Mouse (Mus musculus) CH12.LX (cell line): ENCODE results near the gene Napsa. TPM values are rescaled to one million over a fixed set of nuclear protein-coding genes. Genes with fewer than 3 reads are reported as not detected.

Source experiments
- DNase-seq: peaks from one replicate; pipeline ENCODE4 v3.0.0-alpha.2; 2013; ENCODE audit errors: extremely low read depth
- H3K27ac ChIP-seq: 2 replicates; pipeline ENCODE4 v1.5.1; 2012; ENCODE audit warnings: low read depth, mild to moderate bottlenecking, control low read depth, moderate library complexity; ENCODE audit not compliant: insufficient read depth
- H3K27me3 ChIP-seq: replicated peaks from 2 replicates; pipeline ENCODE3; 2012; ENCODE audit warnings: inconsistent platforms
- H3K36me3 ChIP-seq, 2 experiments: replicated peaks in 1 of 2; 2 replicates each; pipeline versions ENCODE3 to v1.6.1; 2012; ENCODE audit warnings: inconsistent platforms in 1 of 2, low read length in 1 of 2, mild to moderate bottlenecking in 1 of 2, mixed read lengths in 1 of 2, moderate library complexity in 1 of 2; ENCODE audit not compliant: control insufficient read depth in 1 of 2, insufficient read depth in 1 of 2
- H3K4me1 ChIP-seq, 2 experiments: 2 replicates each; pipeline ENCODE4 v1.6.1; 2012; ENCODE audit warnings: inconsistent platforms in 1 of 2, moderate library complexity in 1 of 2; ENCODE audit not compliant: insufficient read depth in 2 of 2, control insufficient read depth in 1 of 2
- H3K4me2 ChIP-seq: 2 replicates; pipeline ENCODE4 v1.6.1; 2012; ENCODE audit warnings: low read depth, mild to moderate bottlenecking, control low read depth; ENCODE audit not compliant: poor library complexity, insufficient read depth, severe bottlenecking
- H3K4me3 ChIP-seq, 3 experiments: fragments of 150-350 bp in 1 of 3; sonication (generic) in 1 of 3; replicated peaks in 1 of 3; 2 replicates each; pipeline versions ENCODE3 to v1.5.1; 2011 to 2012; ENCODE audit warnings: low read depth in 2 of 3, low read length in 2 of 3, mild to moderate bottlenecking in 2 of 3, moderate library complexity in 2 of 3, control low read depth in 1 of 3, improper control_type of control experiment in 1 of 3, inconsistent platforms in 1 of 3, mixed read lengths in 1 of 3; ENCODE audit not compliant: poor library complexity in 1 of 3
- H3K79me2 ChIP-seq: replicated peaks from 2 replicates; pipeline ENCODE4 v1.6.1; 2012; ENCODE audit warnings: mild to moderate bottlenecking, moderate library complexity; ENCODE audit not compliant: control insufficient read depth, poor library complexity, insufficient read depth, severe bottlenecking; ENCODE audit errors: extremely low read depth
- H3K9ac ChIP-seq: 2 replicates; pipeline ENCODE4 v1.6.1; 2012; ENCODE audit warnings: low read depth, mild to moderate bottlenecking, control low read depth, moderate library complexity; ENCODE audit not compliant: insufficient read depth
- H3K9me3 ChIP-seq: replicated peaks from 2 replicates; pipeline ENCODE3; 2012; ENCODE audit warnings: low read length, inconsistent platforms, mixed read lengths
- CTCF ChIP-seq, 2 experiments: IDR thresholded peaks in 1 of 2; conservative IDR thresholded peaks in 1 of 2; 2 replicates each; pipeline ENCODE4 v1.5.1; 2011 to 2012; ENCODE audit warnings: low read depth in 2 of 2, low read length in 2 of 2, improper control_type of control experiment in 1 of 2, inconsistent platforms in 1 of 2, mild to moderate bottlenecking in 1 of 2, moderate library complexity in 1 of 2
- E2F4 ChIP-seq: IDR thresholded peaks from 2 replicates; pipeline ENCODE4 v1.6.1; 2011; ENCODE audit warnings: low read depth, low read length, improper control_type of control experiment; ENCODE audit not compliant: insufficient replicate concordance
- MAFK ChIP-seq: IDR thresholded peaks from 2 replicates; pipeline ENCODE4 v1.6.1; 2011; ENCODE audit warnings: low read length, improper control_type of control experiment; ENCODE audit not compliant: insufficient replicate concordance
- ZC3H11A ChIP-seq: IDR thresholded peaks from 2 replicates; pipeline ENCODE4 v1.6.1; 2012; ENCODE audit warnings: low read depth, mild to moderate bottlenecking, inconsistent platforms, low read length, improper control_type of control experiment
- dilution Hi-C: fragments of 300-500 bp; cut with MboI; formaldehyde crosslinking; loops from 2 replicates; pipeline ENCODE4 v1.14.3; 2020; ENCODE audit warnings: low sequenced_read_pairs; ENCODE audit not compliant: extremely low pct_unique_long_range_greater_than_20kb, extremely low pct_ligation_motif_present
- in situ Hi-C: fragments of 300-500 bp; cut with MboI; formaldehyde crosslinking; loops from 3 replicates; pipeline ENCODE4 v1.14.3; 2019; ENCODE audit warnings: low sequenced_read_pairs, low pct_ligation_motif_present, low pct_unique_long_range_greater_than_20kb, mixed read lengths
- polyA plus RNA-seq: library from polyadenylated mRNA; unstranded; fragments of >175 nt; gene quantifications from 2 replicates; pipeline ENCODE4 v1.2.1, GENCODE M21; 2012; ENCODE audit warnings: low read depth; ENCODE audit not compliant: insufficient read length
- total RNA-seq, 2 experiments: library from RNA; depleted of rRNA; stranded (reverse); fragments of 300-350 nt in 1 of 2; fragments of >200 nt in 1 of 2; gene quantifications; 2 replicates each; pipeline ENCODE4 v1.2.3; 2012 to 2014

Napsa gene
- total and polyA plus RNA-seq, 3 experiments = 175 to 253 (median 194) TPM

DNA sequence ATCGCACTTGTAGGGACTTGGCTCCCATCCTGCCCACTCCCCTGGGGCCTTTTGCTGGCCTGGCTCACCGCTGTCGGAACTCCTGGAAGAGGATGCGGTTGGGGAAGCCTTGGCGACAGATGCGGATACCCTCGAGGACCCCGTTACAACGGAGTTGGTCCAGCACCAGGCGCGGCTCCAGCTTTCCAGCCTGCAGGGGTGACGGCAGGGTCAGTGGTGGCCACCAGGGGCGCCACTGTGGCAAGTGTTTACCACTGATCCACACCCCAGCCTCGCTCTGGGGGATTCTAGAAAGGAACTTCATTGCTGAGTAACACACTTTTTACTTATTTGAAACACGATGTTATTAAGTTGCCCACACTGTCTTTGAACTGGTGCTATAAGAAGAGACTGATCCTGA, 61.2 kb downstream of the Napsa start:
- Histone ChIP-seq H3K4me2 (no peak overlapping the region), H3K4me1 (peaks cover 4 to 5% of the 10 kb centered on the region in 2 experiments), H3K79me2 (no peaks in the 10 kb centered on the region), H3K36me3 (no peaks in the 10 kb centered on the region), H3K9me3 (peaks cover 9% of the 10 kb centered on the region), H3K4me3 (no peak overlapping the region), H3K27ac (no peak overlapping the region), H3K9ac (no peak overlapping the region), H3K27me3 (peaks cover 15% of the 10 kb centered on the region)
- TF ChIP-seq ZC3H11A (no peak), E2F4 (no peak), MAFK (no peak), CTCF (conservative IDR thresholded peaks at IDR 0.05 in 1 of 2, IDR thresholded peaks at IDR 0.05 in 1 of 2; ENCODE audit: low read depth in 2 of 2, low read length in 2 of 2) (peak; percentile 42 to 52; a peak in 3 of 4 replicates)
- dilution Hi-C loops = no loop called here
- no peak for DNase-seq
- in situ Hi-C loops = no loop called here

Other genes with a start within 250 kb of the Napsa start
- gene Syt3, start 188.3 kb upstream of the Napsa start, total RNA-seq (2012; rRNA removed) = 0.08 and 0.17 TPM in 2 replicates
- gene Syt3, start 188.3 kb upstream of the Napsa start, total RNA-seq (2014; rRNA removed) = 0.11 TPM in 1 of 2 replicates, not detected in the other
- gene Syt3, start 188.3 kb upstream of the Napsa start, polyA plus RNA-seq = 0.30 TPM in 1 of 2 replicates, not detected in the other
- gene 1700008O03Rik, start 186.6 kb upstream of the Napsa start, total RNA-seq (2012; rRNA removed) = 0.17 and 0.81 TPM in 2 replicates
- not detected in 2 replicates for gene 1700008O03Rik, start 186.6 kb upstream of the Napsa start, total RNA-seq (2014; rRNA removed)
- 0.74 and 1.7 TPM in 2 replicates for gene 1700008O03Rik, start 186.6 kb upstream of the Napsa start, polyA plus RNA-seq
- 0.04 TPM in 1 of 2 replicates, not detected in the other for gene Lrrc4b, start 143.4 kb upstream of the Napsa start, total RNA-seq (2012; rRNA removed)
- gene Lrrc4b, start 143.4 kb upstream of the Napsa start, total RNA-seq (2014; rRNA removed) = not detected in 2 replicates
- not detected in 2 replicates for gene Lrrc4b, start 143.4 kb upstream of the Napsa start, polyA plus RNA-seq
- gene Aspdh, start 107.0 kb upstream of the Napsa start, total RNA-seq (2012; rRNA removed) = not detected in 2 replicates
- not detected in 2 replicates for gene Aspdh, start 107.0 kb upstream of the Napsa start, total RNA-seq (2014; rRNA removed)
- gene Aspdh, start 107.0 kb upstream of the Napsa start, polyA plus RNA-seq = not detected in 2 replicates
- 53.0 and 57.7 TPM in 2 replicates for gene Josd2, start 104.4 kb upstream of the Napsa start, total RNA-seq (2012; rRNA removed)
- 23.4 and 33.9 TPM in 2 replicates for gene Josd2, start 104.4 kb upstream of the Napsa start, total RNA-seq (2014; rRNA removed)
- gene Josd2, start 104.4 kb upstream of the Napsa start, polyA plus RNA-seq = 45.9 and 54.8 TPM in 2 replicates
- 25.9 and 32.4 TPM in 2 replicates for gene Emc10, start 75.9 kb upstream of the Napsa start, total RNA-seq (2012; rRNA removed)
- gene Emc10, start 75.9 kb upstream of the Napsa start, total RNA-seq (2014; rRNA removed) = 14.1 and 14.4 TPM in 2 replicates
- gene Emc10, start 75.9 kb upstream of the Napsa start, polyA plus RNA-seq = 42.7 and 49.1 TPM in 2 replicates
- gene Fam71e1, start 75.8 kb upstream of the Napsa start, total RNA-seq (2012; rRNA removed) = 1.2 and 1.3 TPM in 2 replicates
- not detected in 2 replicates for gene Fam71e1, start 75.8 kb upstream of the Napsa start, total RNA-seq (2014; rRNA removed)
- gene Fam71e1, start 75.8 kb upstream of the Napsa start, polyA plus RNA-seq = 0.33 and 0.39 TPM in 2 replicates
- 3.0 and 5.0 TPM in 2 replicates for gene Mybpc2, start 47.7 kb upstream of the Napsa start, total RNA-seq (2012; rRNA removed)
- gene Mybpc2, start 47.7 kb upstream of the Napsa start, total RNA-seq (2014; rRNA removed) = 2.0 TPM in 2 replicates
- 8.3 and 8.6 TPM in 2 replicates for gene Mybpc2, start 47.7 kb upstream of the Napsa start, polyA plus RNA-seq
- 135 and 200 TPM in 2 replicates for gene Spib, start 40.3 kb upstream of the Napsa start, total RNA-seq (2012; rRNA removed)
- gene Spib, start 40.3 kb upstream of the Napsa start, total RNA-seq (2014; rRNA removed) = 162 and 194 TPM in 2 replicates
- gene Spib, start 40.3 kb upstream of the Napsa start, polyA plus RNA-seq = 279 and 336 TPM in 2 replicates
- 103 and 131 TPM in 2 replicates for gene Pold1, start 23.5 kb upstream of the Napsa start, total RNA-seq (2012; rRNA removed)
- gene Pold1, start 23.5 kb upstream of the Napsa start, total RNA-seq (2014; rRNA removed) = 44.2 and 49.3 TPM in 2 replicates
- gene Pold1, start 23.5 kb upstream of the Napsa start, polyA plus RNA-seq = 61.4 and 67.6 TPM in 2 replicates
- gene Nr1h2, start 18.4 kb upstream of the Napsa start, total RNA-seq (2012; rRNA removed) = 36.8 and 50.0 TPM in 2 replicates
- gene Nr1h2, start 18.4 kb upstream of the Napsa start, total RNA-seq (2014; rRNA removed) = 13.9 and 14.2 TPM in 2 replicates
- 40.5 and 43.8 TPM in 2 replicates for gene Nr1h2, start 18.4 kb upstream of the Napsa start, polyA plus RNA-seq
- gene Kcnc3, start 18.3 kb downstream of the Napsa start, total RNA-seq (2012; rRNA removed) = 1.4 and 1.7 TPM in 2 replicates
- gene Kcnc3, start 18.3 kb downstream of the Napsa start, total RNA-seq (2014; rRNA removed) = 0.18 and 0.31 TPM in 2 replicates
- 3.4 and 5.6 TPM in 2 replicates for gene Kcnc3, start 18.3 kb downstream of the Napsa start, polyA plus RNA-seq
- 1.1 and 1.5 TPM in 2 replicates for gene Myh14, start 98.5 kb downstream of the Napsa start, total RNA-seq (2012; rRNA removed)
- gene Myh14, start 98.5 kb downstream of the Napsa start, total RNA-seq (2014; rRNA removed) = 0.09 and 0.12 TPM in 2 replicates
- gene Myh14, start 98.5 kb downstream of the Napsa start, polyA plus RNA-seq = 0.60 and 0.89 TPM in 2 replicates
- not detected in 2 replicates for gene Izumo2, start 136.4 kb downstream of the Napsa start, total RNA-seq (2012; rRNA removed)
- gene Izumo2, start 136.4 kb downstream of the Napsa start, total RNA-seq (2014; rRNA removed) = not detected in 2 replicates
- not detected in 2 replicates for gene Izumo2, start 136.4 kb downstream of the Napsa start, polyA plus RNA-seq
- gene Vrk3, start 176.0 kb downstream of the Napsa start, total RNA-seq (2012; rRNA removed) = 27.6 and 30.0 TPM in 2 replicates
- gene Vrk3, start 176.0 kb downstream of the Napsa start, total RNA-seq (2014; rRNA removed) = 29.5 and 34.2 TPM in 2 replicates
- 42.3 and 50.4 TPM in 2 replicates for gene Vrk3, start 176.0 kb downstream of the Napsa start, polyA plus RNA-seq
- 9.3 and 9.6 TPM in 2 replicates for gene Zfp473, start 178.7 kb downstream of the Napsa start, total RNA-seq (2012; rRNA removed)
- gene Zfp473, start 178.7 kb downstream of the Napsa start, total RNA-seq (2014; rRNA removed) = 10.0 and 10.5 TPM in 2 replicates
- 6.8 and 8.7 TPM in 2 replicates for gene Zfp473, start 178.7 kb downstream of the Napsa start, polyA plus RNA-seq
- 93.2 and 101 TPM in 2 replicates for gene Nup62, start 243.7 kb downstream of the Napsa start, total RNA-seq (2012; rRNA removed)
- gene Nup62, start 243.7 kb downstream of the Napsa start, total RNA-seq (2014; rRNA removed) = 84.1 and 93.3 TPM in 2 replicates
- gene Nup62, start 243.7 kb downstream of the Napsa start, polyA plus RNA-seq = 146 and 151 TPM in 2 replicates
- 42.2 and 57.5 TPM in 2 replicates for gene Il4i1, start 244.0 kb downstream of the Napsa start, total RNA-seq (2012; rRNA removed)
- gene Il4i1, start 244.0 kb downstream of the Napsa start, total RNA-seq (2014; rRNA removed) = 11.8 and 17.6 TPM in 2 replicates
- 49.2 and 58.2 TPM in 2 replicates for gene Il4i1, start 244.0 kb downstream of the Napsa start, polyA plus RNA-seq
- 34.0 and 71.1 TPM in 2 replicates for gene Atf5, start 244.3 kb downstream of the Napsa start, total RNA-seq (2012; rRNA removed)
- 12.0 and 13.4 TPM in 2 replicates for gene Atf5, start 244.3 kb downstream of the Napsa start, total RNA-seq (2014; rRNA removed)
- 82.3 and 84.5 TPM in 2 replicates for gene Atf5, start 244.3 kb downstream of the Napsa start, polyA plus RNA-seq